Mouse (Mus musculus) embryonic facial prominence, embryonic 15.5 days (tissue): ENCODE data around the gene Cabp4. TPM values are rescaled to one million over a fixed set of nuclear protein-coding genes. Genes with fewer than 3 reads are reported as not detected.

ENCODE experiments used
- ATAC-seq: fragments of 200-750 bp; cut with Nextera tagmentation; 2 replicates; pipeline ENCODE4 v1.8.0; 2017; ENCODE audit warnings: low read depth, moderate TSS enrichment; ENCODE audit not compliant: insufficient number of reproducible peaks, low FRiP score, low TSS enrichment
- H3K27ac ChIP-seq: fragments of 300-500 bp; sonication (generic); replicated peaks from 2 replicates; pipeline ENCODE4 v1.5.1; 2015; ENCODE audit warnings: mild to moderate bottlenecking, inconsistent platforms
- H3K27me3 ChIP-seq: fragments of 300-500 bp; sonication (generic); 2 replicates; pipeline ENCODE4 v1.6.1; 2015; ENCODE audit warnings: inconsistent platforms
- H3K36me3 ChIP-seq: fragments of 300-500 bp; sonication (generic); 2 replicates; pipeline ENCODE4 v1.6.1; 2015; ENCODE audit warnings: mild to moderate bottlenecking, inconsistent platforms
- H3K4me1 ChIP-seq: fragments of 300-500 bp; sonication (generic); 2 replicates; pipeline ENCODE4 v1.6.1; 2015; ENCODE audit warnings: inconsistent platforms
- H3K4me2 ChIP-seq: fragments of 300-500 bp; sonication (generic); replicated peaks from 2 replicates; pipeline ENCODE4 v1.6.1; 2015; ENCODE audit warnings: mild to moderate bottlenecking, inconsistent platforms
- H3K4me3 ChIP-seq: fragments of 300-500 bp; sonication (generic); replicated peaks from 2 replicates; pipeline ENCODE4 v1.5.1; 2015; ENCODE audit warnings: mild to moderate bottlenecking, inconsistent platforms
- H3K9ac ChIP-seq: fragments of 300-500 bp; sonication (generic); 2 replicates; pipeline ENCODE4 v1.6.1; 2015; ENCODE audit warnings: inconsistent platforms
- H3K9me3 ChIP-seq: fragments of 300-500 bp; sonication (generic); replicated peaks from 2 replicates; pipeline ENCODE4 v1.6.1; 2016; ENCODE audit warnings: inconsistent platforms
- WGBS: fragments of 180-500 bp; shearing (Covaris S2); methylation state at CpG from one replicate; pipeline ENCODE4 v1.1.7; 2015; 5-methylcytosine and 5-hydroxymethylcytosine counted together
- polyA plus RNA-seq: library from polyadenylated mRNA; unstranded; fragments of >200 nt; fragmentation: Nextera tagmentation; extraction: Ambion mirVana; gene quantifications from 2 replicates; pipeline ENCODE4 v1.2.1, GENCODE M21; 2015

Gene Cabp4
- polyA plus RNA-seq, 1 experiment from 2014 or later, result 0.31 TPM

DNA sequence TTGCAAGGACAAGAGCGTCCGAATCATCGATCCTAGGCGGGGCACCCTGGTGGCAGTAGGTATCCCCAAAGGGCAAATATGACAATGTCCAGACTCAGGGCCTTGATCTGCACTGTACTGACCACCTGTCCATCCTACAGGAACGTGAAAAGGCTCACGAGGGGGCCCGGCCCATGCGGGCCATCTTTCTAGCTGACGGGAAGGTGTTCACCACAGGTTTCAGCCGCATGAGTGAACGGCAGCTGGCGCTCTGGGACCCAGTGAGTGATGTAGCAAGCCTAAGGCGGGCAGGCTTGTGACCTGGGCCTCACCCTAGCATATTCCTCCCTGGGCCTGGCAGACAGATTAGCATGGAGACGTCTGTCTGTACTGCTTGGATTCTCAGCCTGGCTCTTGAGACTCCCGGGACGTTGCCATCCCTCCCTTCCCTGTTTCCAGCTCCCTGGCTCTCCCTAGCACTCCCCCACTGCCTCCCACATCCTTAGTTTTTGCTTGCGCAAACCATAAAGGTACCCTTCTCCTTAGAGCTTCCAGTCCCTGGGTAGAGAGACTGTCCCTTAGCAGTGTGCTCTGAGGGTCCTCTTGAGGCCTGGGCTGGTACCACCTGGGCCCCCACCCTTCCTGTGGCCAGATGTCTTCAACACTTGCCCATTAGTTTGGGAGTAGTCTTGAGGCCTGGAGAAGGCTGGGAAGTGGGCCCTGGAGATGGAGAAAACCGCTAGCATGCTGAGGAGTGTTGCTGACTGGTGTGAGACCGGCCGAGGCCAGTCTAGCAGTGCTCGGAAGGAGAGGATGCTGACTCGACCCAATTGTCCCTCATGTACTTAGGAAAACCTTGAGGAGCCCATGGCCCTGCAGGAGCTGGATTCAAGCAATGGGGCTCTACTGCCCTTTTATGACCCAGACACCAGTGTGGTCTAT, 7.0 kb upstream of the Cabp4 start:
- Histone ChIP-seq H3K36me3 (peaks cover 40% of the 10 kb centered on the region), H3K27ac (no peak overlapping the region), H3K9me3 (no peaks in the 10 kb centered on the region), H3K4me1 (peaks cover 22% of the 10 kb centered on the region), H3K9ac (no peak overlapping the region), H3K4me2 (no peak overlapping the region), H3K27me3 (no peaks in the 10 kb centered on the region), H3K4me3 (no peak overlapping the region)
- 89% methylated on average over 22 of the region's 22 CpGs for WGBS
- ATAC-seq, result no peak

DNA sequence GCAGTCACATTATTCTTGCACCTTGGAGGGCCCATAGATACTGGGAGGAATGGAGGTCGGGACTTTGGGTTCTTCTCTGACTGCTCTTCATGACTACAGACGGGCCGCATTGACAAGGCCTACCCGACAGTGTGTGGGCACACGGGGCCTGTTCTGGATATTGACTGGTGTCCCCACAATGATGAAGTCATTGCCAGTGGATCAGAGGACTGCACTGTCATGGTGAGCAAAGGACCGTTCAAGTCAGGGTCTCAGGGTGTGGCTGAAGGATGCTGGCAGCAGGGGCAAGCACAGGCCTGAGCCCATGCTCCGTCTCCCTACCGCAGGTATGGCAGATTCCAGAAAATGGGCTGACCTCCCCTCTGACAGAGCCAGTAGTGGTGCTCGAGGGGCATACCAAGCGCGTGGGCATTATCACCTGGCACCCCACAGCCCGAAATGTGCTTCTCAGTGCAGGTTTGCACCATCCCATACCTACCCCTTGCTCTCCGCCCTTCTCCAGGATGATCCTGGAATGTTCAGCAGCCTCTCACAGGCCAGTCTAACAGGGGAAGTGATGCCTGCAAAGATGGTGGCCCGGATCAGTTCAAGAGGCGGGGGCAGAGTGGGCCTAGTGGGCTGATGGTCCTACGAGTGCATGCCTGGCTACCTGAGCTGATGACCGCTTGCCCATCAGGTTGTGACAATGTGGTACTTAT, 6.1 kb upstream of the Cabp4 start:
- no peak for ATAC-seq

DNA sequence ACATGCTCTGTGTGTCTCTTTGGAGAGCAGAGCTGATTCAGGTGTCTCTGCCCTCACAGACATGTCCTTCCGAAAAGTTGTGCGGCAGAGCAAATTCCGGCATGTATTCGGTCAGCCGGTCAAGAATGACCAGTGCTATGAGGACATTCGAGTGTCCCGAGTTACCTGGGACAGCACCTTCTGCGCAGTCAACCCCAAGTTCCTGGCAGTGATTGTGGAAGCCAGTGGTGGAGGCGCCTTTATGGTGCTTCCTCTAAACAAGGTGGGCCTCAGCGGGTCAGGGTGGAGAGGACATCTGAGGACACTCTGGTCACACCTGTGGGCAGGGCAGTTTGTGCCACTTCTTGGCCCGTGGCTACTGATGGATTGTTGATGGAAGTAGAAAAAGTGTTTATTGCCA, 5.5 kb upstream of the Cabp4 start:
- H3K4me1 ChIP-seq, result peaks cover 22% of the 10 kb centered on the region
- H3K36me3 ChIP-seq, result peaks cover 36% of the 10 kb centered on the region
- no peak for ATAC-seq
- WGBS, result 82% methylated on average over 11 of the region's 11 CpGs
- peak overlapping the region; percentile 95 for H3K4me3 ChIP-seq
- no peak overlapping the region for H3K27ac ChIP-seq
- no peaks in the 10 kb centered on the region for H3K9me3 ChIP-seq
- H3K27me3 ChIP-seq, result no peaks in the 10 kb centered on the region
- peak overlapping the region; percentile 85 for H3K4me2 ChIP-seq
- H3K9ac ChIP-seq, result peak overlapping the region; percentile 90

More for the DNA sequence above, 6.1 kb upstream of the Cabp4 start:
- Histone ChIP-seq H3K4me2 (peak overlapping the region; percentile 85), H3K9ac (no peak overlapping the region), H3K9me3 (no peaks in the 10 kb centered on the region), H3K27ac (no peak overlapping the region), H3K36me3 (peaks cover 36% of the 10 kb centered on the region), H3K4me1 (peaks cover 22% of the 10 kb centered on the region), H3K27me3 (no peaks in the 10 kb centered on the region), H3K4me3 (peak overlapping the region; percentile 95)
- WGBS, result 91% methylated on average over 17 of the region's 17 CpGs

DNA sequence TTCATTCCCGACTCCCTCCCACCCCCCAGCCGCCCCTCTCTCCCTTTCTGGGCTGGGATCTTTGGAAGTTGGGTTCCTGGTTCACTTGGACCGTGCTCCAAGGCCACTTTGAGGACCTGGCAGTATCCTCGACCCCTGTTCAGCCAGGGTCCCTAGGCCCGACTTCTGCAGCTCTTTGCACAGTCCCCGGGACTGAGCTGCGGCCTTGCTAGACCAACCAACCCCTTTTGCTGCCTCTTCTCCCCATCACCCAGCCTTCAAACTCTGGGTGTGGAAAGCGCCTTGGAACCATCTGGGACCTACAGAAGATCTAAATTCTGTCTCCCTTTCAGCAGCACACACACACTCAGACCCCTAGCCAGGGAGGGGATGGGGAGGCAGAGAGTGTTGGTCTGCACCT, 5.0 kb upstream of the Cabp4 start:
- peaks cover 22% of the 10 kb centered on the region for H3K4me1 ChIP-seq
- peak overlapping the region; percentile 90 for H3K9ac ChIP-seq
- 3% methylated on average over 6 of the region's 8 CpGs for WGBS
- ATAC-seq, result no peak; the same call in 1 of the 2 replicates
- H3K36me3 ChIP-seq, result peaks cover 36% of the 10 kb centered on the region
- H3K27me3 ChIP-seq, result no peaks in the 10 kb centered on the region
- H3K4me3 ChIP-seq, result peak overlapping the region; percentile 95
- H3K9me3 ChIP-seq, result no peaks in the 10 kb centered on the region
- peak overlapping the region; percentile 85 for H3K4me2 ChIP-seq
- H3K27ac ChIP-seq, result peak overlapping the region; percentile 80

DNA sequence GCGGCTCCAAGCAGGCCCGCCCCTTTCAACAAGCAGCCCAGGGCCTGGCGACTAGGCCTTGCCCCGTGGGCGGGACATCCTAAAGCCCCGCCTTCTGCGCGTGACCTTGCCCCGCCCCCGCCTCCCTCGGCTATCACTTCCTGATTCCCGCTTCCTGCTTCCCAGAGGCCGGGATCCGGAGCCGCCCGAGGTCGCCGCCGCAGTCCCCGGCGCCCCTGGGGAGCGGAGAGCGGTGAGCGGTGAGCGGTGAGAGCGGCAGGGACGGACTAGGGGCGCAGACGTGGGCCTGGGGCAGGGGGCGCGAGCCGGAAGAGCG, 4.6 kb upstream of the Cabp4 start, which contains the start of gene Coro1b:
TSS of gene Coro1b (plus strand) at position 129 of the 316 bp plus-strand sequence.
- Histone ChIP-seq H3K27me3 (no peaks in the 10 kb centered on the region), H3K9ac (peak within 1 kb of the TSS; percentile 90), H3K9me3 (no peaks in the 10 kb centered on the region), H3K36me3 (peaks cover 33% of the 10 kb centered on the region), H3K4me1 (peaks cover 22% of the 10 kb centered on the region), H3K27ac (peak within 1 kb of the TSS; percentile 80), H3K4me3 (peak within 1 kb of the TSS; percentile 95), H3K4me2 (peak within 1 kb of the TSS; percentile 85)
- under 1% methylated on average over 33 of the region's 33 CpGs for WGBS
- ATAC-seq, result peak; percentile 94

DNA sequence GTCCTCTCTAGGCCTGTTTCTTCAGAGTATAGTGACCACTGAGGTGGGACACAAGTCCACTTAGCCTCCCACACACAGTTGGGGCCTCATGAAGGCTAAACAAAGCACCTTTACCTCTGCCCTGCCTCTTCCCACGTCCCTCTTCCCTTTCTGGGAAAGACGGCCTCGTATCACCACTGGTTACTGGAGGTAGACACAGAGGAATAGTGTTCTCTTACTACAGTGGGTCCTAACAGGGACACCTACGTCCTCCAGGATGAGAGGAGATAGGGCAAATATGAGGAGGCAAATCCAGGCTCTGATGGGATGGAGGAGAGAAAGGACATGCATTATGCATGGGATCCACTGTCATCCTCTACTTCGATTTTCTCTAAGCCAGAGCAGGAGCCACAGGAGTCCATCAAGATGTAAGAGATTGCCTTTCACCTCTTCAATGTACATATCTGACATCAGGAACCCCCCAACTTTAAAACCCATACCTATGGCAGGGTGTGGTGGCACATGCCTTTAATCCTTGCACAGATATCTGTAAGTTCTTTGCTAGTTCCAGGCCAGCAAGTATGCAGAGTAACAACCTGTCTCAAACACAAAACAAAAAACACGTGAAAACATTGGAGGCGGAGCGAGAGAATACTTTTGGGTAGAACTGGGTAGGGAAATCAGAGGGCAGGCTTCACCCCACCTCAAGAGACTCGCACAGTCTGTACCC, 4.1 kb upstream of the Cabp4 start:
- Histone ChIP-seq H3K36me3 (peaks cover 28% of the 10 kb centered on the region), H3K27ac (peak overlapping the region; percentile 71), H3K9ac (peak overlapping the region; percentile 90), H3K4me1 (peaks cover 22% of the 10 kb centered on the region), H3K4me2 (peak overlapping the region; percentile 85), H3K4me3 (peak overlapping the region; percentile 95), H3K9me3 (no peaks in the 10 kb centered on the region), H3K27me3 (no peaks in the 10 kb centered on the region)
- 35% methylated on average over 9 of the region's 9 CpGs for WGBS
- no peak for ATAC-seq

DNA sequence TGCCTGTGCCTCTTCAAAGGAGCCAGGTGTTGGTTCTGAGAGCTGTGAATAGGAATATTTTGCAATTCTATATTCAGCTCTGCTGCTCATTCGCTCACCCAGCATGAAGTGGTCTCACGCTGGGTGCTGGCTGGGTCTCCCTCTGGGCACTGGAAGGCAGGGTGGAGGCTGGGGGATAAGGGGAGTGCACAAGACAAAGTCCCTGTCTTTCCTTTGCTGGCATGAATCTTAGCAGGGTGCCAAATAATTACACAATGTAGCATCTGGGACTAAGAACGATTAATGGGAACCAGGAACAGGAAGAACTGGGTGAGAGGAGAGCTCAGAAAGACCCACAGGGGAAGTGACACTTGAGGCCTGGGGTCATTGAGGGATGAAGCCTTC, 3.2 kb upstream of the Cabp4 start:
- Histone ChIP-seq H3K27me3 (no peaks in the 10 kb centered on the region), H3K9ac (no peak overlapping the region), H3K4me2 (no peak overlapping the region), H3K9me3 (no peaks in the 10 kb centered on the region), H3K4me3 (no peak overlapping the region), H3K4me1 (peaks cover 22% of the 10 kb centered on the region), H3K27ac (no peak overlapping the region), H3K36me3 (peaks cover 20% of the 10 kb centered on the region)
- 36% methylated on average over 3 of the region's 3 CpGs for WGBS
- no peak for ATAC-seq

DNA sequence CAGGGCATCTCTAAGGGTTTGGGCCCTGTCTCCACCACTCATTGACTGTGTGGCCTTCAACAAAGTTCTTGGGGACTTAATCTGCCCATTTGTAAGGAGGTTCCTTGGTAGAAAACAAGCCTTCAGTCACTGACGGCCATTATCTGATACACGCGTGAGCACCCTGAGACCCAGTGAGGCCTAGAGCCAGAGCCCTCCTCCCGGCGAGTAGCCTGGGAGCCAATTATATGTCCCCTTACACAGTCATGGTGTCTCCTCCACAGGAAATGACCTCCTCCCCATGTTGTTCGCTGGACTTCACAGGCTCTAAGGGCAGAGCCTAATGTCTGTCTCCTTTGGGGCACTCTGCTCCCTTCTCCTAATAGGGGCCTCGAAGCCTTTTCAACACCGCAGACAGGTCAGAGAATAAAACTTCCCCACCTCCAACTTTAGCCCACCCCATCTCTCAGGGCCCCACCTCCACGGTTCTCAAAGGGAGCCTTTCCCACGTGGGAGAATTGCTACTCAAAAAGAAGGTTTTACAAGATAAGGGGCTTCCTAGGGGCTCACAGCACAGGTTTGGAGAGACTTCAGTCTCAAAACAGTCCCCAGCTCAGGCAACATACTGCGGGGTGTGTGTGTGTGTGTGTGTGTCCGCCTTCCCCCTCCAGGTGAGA, 2.7 kb upstream of the Cabp4 start:
- no peak overlapping the region for H3K9ac ChIP-seq
- H3K4me3 ChIP-seq, result no peak overlapping the region
- 59% methylated on average over 12 of the region's 12 CpGs for WGBS
- peaks cover 22% of the 10 kb centered on the region for H3K4me1 ChIP-seq
- H3K27me3 ChIP-seq, result no peaks in the 10 kb centered on the region
- no peak overlapping the region for H3K27ac ChIP-seq
- H3K9me3 ChIP-seq, result no peaks in the 10 kb centered on the region
- H3K36me3 ChIP-seq, result peaks cover 16% of the 10 kb centered on the region
- no peak overlapping the region for H3K4me2 ChIP-seq
- no peak for ATAC-seq

DNA sequence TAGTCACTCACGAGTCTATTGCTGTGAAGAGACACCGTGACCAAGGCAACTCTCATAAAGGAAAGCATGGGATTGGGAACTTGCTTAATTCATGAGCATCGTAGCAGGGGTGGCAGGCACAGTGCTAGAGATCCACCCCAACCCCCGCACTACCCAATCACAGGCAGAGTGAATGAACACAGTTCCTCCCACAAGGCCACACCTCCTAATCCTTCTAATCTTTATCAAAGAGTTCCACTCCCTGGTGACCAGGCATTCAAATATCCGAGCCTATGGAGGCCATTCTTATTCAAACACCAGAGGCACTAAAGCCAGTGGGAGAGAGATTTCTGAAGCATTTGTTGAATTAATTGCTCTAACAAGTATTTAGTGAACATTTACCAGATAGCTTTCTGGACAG, 2.1 kb upstream of the Cabp4 start:
- ATAC-seq, result no peak
- Histone ChIP-seq H3K36me3 (peaks cover 11% of the 10 kb centered on the region), H3K27me3 (no peaks in the 10 kb centered on the region), H3K27ac (no peak overlapping the region), H3K4me1 (peaks cover 22% of the 10 kb centered on the region), H3K4me2 (no peak overlapping the region), H3K9ac (no peak overlapping the region), H3K9me3 (no peaks in the 10 kb centered on the region), H3K4me3 (no peak overlapping the region)
- 92% methylated on average over 5 of the region's 5 CpGs for WGBS

DNA sequence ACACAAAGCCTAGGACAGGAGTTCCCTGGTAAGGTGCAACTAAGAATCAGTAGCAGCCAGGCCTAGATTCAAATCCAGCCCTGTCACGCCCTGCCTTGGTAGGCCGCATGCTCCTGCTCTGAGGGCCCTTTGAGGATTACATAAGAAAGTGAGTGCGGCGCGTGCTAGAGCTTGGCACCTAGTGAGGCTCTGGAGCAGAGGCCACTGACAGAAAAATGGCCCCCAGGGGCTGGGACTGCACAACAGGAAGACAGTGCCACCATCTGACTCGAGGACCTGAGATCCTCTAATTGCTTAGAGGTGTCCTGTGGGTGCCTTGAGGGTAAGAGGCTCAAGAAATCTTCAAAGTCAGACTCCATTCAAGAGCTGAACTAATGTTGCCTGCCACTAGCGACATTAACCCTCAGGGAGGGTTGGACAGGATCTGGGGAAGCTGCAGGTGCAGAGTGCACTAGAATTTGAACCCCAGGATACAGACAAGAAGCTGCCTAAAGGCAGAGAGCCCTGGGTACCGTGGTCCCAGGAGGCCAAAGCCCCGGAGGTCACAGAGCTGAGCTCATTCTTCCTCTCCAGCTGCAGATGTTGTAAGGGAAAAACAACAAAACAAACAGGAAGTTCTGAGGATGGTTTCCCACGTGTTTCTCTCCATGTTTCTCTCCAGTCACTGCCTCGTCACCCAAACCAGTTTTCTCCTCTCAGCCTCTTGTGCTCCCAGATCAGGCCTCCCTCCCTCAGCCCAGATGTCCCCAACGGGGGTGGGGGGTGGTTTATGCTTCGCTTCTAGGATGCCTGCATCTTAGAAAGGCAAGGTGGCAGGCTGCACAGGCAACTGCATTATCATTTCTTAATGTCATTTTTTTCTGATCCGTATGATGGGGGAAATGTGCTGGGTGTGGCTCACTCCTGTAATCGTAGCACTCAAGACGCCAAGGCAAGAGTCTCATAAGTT, 991 bp upstream of the Cabp4 start:
- no peak overlapping the region for H3K27ac ChIP-seq
- H3K9ac ChIP-seq, result no peak overlapping the region
- no peaks in the 10 kb centered on the region for H3K9me3 ChIP-seq
- no peaks in the 10 kb centered on the region for H3K36me3 ChIP-seq
- H3K27me3 ChIP-seq, result no peaks in the 10 kb centered on the region
- 63% methylated on average over 16 of the region's 16 CpGs for WGBS
- H3K4me2 ChIP-seq, result no peak overlapping the region
- H3K4me3 ChIP-seq, result no peak overlapping the region
- ATAC-seq, result no peak
- peaks cover 17% of the 10 kb centered on the region for H3K4me1 ChIP-seq
